Mouse (Mus musculus) mouse trophoblast stem cell (cell line): ENCODE measurements at regions not wholly inside any gene's neighbourhood (a gene's known extent, or its start where the extent isn't known, plus 50 kb on each side); places are given as distances from the start of the nearest gene placed in this dataset.

ENCODE experiments used
- in situ Hi-C, 2 experiments: fragments of 300-500 bp; cut with MseI, MboI; formaldehyde crosslinking; loops; 2 replicates in 1 of 2; 3 replicates in 1 of 2; pipeline ENCODE4 v1.15.1; 2025

- in situ Hi-C loops = no loop called here
These were observed 234.7 kb upstream of the Hes1 start for GRCm38 (mm10) chr16:29829457-29829856.

GRCm38 (mm10) chr16:29830101-29830500, 234.1 kb upstream of the Hes1 start:
- in situ Hi-C loops = no loop called here

- in situ Hi-C loops = no loop called here
These were observed 230.9 kb upstream of the Hes1 start for GRCm38 (mm10) chr16:29833298-29833697.

GRCm38 (mm10) chr16:29833875-29834274, 230.3 kb upstream of the Hes1 start:
- in situ Hi-C loops = no loop called here

DNA sequence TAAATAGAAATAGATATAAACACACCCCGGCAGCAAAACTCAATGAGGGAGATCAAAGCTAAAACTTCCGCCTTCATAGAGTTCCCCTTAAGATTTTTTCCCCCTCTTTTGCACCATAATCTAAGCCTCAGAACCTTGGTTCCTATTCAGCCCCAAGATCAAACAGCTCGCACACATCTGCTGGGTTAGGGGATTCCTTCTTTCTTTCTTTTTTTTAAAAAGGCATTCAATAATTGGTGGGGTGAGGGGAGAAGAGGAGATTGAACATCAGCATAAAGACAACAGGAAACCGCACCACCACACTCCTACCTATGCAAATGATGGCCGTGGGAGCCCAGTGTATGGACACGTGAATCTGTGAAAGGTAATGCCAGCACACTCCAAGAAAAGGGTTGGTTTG, 229.5 kb upstream of the Hes1 start:
- in situ Hi-C loops = no loop called here

DNA sequence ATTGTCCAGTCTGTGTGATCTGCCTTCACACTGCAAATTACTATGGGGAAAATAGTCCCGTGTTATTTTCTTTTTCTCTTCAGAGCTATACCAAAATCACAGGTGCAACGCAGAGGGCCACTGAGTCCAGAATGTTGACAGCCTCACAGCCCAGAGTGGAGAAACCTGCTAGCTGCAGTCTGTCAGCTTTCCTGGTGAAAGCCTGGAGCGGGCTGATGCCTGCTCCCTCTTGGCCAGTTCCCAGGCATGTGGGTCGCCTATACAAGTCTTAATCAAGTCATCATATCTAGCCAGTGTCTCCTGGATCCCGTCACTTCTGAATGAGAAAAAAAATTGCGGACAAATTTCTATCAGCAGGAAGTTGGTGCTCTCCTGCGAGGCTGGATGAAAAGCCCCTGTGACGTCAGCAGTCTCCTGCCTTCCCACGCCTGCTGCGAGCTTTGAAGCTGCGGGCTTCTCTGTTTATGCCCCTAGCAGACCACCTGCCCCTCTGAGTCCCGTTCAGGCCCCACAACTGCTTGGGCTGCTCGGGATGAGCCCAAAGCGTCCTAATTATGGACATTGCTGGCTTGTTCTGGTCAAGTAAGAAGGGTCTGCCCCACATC, 227.1 kb upstream of the Hes1 start:
- in situ Hi-C loops = no loop called here

GRCm38 (mm10) chr16:29837874-29838273, 226.3 kb upstream of the Hes1 start:
- in situ Hi-C loops = no loop called here

GRCm38 (mm10) chr16:29838981-29839661, 225.1 kb upstream of the Hes1 start:
- in situ Hi-C loops = no loop called here

DNA sequence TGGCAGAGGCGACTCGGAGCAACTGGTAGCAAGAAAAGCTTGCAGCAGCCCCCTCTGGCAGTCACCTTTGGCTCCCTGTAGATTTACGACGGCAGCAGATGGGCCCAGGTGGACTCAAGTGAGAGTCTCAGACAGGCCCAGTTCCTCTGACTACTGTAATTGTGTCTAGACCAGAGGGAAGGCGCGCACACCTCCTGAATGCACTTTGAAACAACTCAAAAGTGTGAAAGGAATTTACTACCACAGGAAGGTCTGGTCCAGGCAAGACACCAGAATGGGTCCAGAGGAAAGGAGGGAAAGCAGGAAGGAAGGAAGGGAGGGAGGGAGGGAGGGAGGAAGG, 224.6 kb upstream of the Hes1 start:
- in situ Hi-C loops = no loop called here

DNA sequence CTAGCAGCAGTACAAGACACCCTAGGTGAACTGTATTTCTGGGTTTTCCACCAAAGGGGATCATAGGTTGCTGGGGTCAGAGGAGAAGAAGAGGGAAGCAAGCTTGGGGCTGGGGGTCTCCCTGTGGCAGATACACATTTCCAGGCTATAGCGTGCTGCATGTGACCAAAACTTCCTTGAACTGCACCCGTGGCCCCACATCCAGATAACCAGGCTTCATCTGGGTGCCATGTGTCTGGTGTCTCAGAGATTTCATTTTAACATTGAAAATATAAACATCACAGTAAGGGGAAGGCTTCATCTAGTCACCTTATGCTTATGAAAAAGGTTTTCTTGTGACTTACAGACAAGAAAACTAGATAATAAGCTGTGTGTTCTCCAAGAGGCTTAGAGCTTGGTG, 223.8 kb upstream of the Hes1 start:
- in situ Hi-C loops = no loop called here

- in situ Hi-C loops = no loop called here
These were observed 223.1 kb upstream of the Hes1 start for GRCm38 (mm10) chr16:29841132-29841531.

DNA sequence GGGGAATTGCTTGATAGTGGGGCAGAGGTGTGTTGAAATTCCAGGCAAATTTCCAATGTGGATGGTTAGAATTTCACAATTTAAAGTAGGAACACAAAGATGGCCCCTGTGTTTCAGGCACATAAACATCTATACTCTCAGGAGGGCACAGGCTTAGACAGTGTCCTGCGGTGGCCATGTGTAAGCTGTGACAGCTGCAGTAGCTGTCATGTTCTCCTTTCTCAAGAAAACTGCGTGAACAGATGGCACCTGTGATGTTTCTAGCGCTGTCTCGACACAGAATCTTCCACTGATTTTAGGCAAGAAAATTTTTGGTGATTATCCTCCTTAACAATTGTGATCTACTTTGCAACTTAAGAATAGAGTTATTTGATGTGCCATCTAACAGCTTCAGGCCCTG, 222.1 kb upstream of the Hes1 start:
- in situ Hi-C loops = no loop called here

DNA sequence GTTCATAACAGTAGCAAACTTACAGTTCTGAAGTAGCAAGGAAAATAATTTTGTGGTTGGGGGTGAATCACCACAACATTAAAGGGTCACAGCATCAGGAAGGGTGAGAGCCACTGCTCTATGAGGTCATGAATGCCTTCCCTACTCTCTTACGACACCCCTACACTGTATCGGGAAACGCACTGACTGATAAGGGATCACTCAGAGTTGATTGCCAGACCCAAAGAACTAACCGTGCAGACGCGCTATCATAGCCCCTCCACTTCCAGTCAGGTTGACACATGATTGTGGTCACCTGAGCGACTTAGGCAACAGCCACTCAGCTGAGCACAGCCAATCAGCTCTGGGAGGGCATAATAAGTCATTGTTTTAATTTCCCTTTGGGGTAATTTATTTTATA, 220.7 kb upstream of the Hes1 start:
- in situ Hi-C loops = no loop called here

- in situ Hi-C loops = no loop called here
These were observed 219.2 kb upstream of the Hes1 start for GRCm38 (mm10) chr16:29844706-29845596.

DNA sequence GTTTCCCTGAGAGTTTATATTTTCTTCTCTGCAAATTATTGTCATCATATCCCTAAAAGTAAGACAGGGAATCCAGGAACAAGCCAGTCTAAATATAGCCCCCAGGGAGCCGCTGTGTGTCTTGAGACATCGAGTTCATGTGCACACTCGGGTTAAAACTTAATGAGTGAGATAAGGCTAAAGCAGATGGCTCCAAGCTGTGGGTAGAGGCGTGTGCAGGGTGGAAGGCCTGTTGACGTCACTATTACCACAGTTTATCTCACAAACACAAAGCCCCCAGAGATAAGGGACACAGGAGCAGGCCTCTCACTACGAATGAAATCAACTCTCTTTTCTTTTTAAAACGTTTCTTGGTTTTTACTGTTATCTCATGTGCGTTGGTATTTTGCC, 218.6 kb upstream of the Hes1 start:
- in situ Hi-C loops = no loop called here

GRCm38 (mm10) chr16:29847059-29847458, 217.1 kb upstream of the Hes1 start:
- in situ Hi-C loops = no loop called here

DNA sequence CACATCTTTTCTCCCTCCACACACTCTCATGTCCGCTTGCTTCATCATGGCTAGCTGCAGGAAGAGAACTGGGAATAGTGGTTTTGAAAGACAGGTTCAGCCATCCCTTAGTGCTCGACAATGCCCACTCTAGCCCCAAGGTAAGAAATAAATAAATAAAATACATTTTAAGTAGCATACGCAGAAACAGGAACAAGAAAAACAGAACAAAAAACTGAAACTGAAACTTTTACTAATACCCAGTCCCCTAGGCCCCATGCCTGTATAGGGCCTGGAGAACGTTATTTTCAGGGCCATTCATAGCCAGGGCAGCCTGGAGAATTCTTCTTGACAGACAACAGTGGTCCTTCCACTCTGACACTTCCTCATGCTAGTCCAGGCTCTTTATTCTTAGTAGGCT, 216.4 kb upstream of the Hes1 start:
- in situ Hi-C loops = no loop called here

DNA sequence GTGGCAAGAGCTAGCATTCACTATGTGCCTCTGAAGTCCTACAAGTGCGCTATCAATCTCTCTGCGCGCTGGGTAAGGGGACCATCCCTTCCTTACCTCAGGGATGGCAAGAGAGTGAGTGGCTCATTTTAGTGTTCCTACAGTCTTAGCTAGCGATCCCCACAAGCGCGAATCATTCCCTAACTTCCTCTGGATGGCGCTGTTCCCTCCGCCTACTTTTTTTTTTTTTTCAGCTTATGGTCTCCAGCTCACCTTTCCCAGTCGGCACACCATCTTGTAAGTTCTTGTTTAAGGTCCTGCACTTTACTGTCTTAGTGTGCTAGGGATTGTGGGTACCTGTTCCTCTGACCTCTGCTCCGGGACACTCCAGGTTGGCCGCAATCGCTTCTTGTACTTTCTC, 215.7 kb upstream of the Hes1 start:
- in situ Hi-C loops = no loop called here

GRCm38 (mm10) chr16:29849511-29849910, 214.7 kb upstream of the Hes1 start:
- in situ Hi-C loops = no loop called here

DNA sequence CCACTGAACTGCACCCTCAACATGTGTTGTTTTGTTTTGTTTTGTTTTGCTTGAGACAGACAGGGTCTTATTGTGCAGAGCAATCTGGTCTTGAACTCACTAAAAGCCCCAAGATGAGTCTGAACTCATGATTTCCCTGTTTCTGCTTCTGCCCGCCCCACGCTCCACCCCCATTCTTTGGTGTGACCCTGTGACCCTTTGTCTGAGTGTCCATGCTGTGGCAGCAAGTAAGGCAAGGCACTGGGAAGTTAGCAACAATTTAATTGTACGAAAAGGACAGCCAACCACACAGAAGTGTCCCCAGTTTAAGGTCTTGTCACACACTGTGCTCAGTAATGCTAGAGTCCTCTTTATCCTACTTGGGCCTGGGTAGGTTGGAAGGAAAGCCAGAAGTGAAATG, 213.6 kb upstream of the Hes1 start:
- in situ Hi-C loops = no loop called here

GRCm38 (mm10) chr16:29851827-29852226, 212.4 kb upstream of the Hes1 start:
- in situ Hi-C loops = no loop called here

DNA sequence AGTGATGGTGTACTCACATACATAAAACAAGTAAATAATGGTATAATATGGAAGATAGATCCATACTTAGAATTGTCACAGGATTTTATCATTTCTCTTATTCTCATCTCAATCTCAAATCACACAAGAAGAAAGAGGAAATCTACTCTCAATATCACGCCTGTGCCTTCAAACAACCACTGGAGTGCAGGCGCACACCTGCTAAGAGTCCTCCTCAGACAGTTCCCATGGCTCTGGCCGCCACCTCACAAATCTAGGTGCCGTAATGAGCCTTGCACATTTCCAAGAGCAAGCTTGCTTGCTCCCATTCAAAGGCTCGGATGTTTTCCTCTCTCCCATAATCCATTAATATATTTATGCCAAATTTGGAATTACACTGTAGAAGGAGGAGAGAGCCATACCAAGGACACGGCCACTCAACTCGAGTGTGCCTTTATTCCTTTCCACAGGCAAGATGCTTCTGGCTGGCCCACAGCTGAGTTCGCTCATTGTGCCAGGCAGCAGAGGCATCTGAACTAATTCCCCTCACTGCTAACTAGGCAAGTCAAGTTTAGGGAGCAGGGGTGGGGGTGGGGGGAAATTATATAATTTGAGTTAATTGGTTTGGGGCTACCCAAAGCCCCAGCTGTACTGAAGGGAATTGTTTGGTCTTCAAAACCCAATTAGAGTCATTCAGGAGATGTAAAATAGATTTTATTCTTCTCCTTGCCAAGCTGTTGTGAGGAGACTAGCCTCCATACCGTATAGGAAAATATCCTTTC, 209.2 kb upstream of the Hes1 start:
- in situ Hi-C loops = no loop called here
